Mouse (Mus musculus): Measurements from ENCODE around the gene Xxylt1.

Gene Xxylt1

DNA sequence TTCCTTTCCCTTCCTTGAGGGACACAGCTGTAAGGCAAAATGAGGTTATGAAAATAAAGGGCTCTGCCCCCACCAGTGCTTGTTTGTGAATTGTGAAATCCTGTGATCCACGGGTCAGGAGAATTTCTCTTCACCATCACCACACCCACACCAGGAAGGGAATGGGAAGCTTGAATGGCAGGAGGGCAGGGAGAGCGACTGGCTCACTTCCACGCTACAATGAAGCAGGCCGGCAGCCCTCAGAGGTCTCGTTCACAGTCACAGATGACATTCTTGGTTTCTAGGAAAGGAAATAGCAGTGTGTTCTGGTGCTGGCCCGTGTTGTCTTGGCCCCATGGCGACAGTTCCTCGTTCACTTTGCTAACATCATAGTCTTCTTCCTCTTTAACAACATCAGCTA lies 136.3 kb downstream of the Xxylt1 start:
- DNase-seq, result no peak

- DNase-seq, result no peak
These were observed 137.3 kb downstream of the Xxylt1 start for GRCm38 (mm10) chr16:30943919-30944318.

DNA sequence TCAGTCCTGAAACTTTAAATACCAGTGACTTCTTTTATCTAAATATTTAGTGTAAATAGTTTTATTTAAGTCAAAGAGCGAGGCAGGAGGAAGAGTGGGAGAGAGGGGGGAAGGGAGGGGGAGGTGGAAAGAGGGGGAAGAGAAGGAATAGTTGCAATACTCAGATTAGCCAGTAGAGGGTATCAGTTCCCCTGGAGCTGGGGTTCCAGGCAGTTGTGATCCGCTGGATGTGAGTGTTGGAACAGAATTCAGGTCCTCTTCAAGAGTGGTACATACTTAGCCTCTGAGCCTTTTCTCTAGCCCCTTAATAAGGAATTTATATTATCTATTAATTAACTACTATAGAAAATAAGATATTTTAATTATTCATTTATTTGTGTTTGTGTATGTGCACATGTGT lies 140.5 kb downstream of the Xxylt1 start:
- no peak for DNase-seq

DNA sequence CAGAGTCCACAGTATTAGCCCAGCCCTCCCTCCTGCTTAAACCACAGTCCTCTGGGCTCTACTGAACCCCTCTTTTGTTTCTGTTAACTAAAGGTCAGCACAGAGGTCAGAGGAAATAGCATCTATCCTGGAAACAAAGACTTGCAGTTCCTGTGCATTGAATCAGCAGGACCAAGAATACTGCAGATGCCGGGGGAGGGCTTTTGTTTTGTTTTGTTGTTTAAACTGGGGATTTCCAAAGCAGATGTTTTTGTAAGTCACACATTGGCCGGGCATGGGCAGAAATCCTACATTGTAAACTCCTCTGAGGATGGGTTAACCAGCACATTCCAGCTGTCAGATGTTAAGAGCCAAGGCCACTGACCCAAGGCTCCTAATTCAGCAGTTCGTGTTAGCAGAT lies 141.3 kb downstream of the Xxylt1 start:
- DNase-seq, result no peak

DNA sequence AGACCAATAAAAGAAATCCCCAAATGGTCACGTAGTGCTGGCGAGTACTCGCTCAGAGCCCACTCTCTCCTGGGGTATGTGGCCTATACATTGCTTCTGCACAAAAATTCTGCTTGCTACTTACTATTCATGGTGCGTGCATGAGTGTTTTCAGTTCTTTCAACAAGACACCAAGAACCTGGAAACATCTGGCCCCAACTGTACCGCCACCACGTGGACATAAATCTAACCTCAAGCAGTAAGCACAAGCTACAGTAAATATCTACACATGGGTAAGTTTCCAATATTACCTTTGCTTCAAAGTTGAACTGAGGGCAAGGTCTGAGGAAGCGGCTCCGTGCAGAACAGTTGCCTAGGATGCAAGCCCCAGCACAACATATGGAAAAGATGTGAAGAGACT lies 142.0 kb downstream of the Xxylt1 start:
- DNase-seq, result no peak

DNA sequence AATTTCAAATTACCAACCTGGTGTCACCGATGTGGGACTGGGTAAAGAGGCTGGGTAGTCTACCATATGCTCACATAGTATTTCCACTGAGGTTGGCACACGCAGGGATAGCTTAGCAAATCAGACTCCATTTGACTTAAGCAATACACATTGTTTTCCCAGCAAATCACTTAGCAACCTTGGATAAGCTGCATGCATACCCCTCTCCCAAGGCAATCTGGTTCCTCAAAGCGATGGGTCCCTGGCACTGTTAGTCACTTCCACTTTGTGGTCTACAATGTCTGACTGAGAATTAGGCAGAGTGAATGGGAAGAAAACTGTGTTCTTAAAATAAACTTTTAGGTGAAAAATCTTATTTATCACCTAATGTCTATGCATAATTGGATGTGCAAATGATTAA lies 142.6 kb downstream of the Xxylt1 start:
- no peak for DNase-seq

GRCm38 (mm10) chr16:30937665-30938064 lies 143.6 kb downstream of the Xxylt1 start:
- no peak for DNase-seq

DNA sequence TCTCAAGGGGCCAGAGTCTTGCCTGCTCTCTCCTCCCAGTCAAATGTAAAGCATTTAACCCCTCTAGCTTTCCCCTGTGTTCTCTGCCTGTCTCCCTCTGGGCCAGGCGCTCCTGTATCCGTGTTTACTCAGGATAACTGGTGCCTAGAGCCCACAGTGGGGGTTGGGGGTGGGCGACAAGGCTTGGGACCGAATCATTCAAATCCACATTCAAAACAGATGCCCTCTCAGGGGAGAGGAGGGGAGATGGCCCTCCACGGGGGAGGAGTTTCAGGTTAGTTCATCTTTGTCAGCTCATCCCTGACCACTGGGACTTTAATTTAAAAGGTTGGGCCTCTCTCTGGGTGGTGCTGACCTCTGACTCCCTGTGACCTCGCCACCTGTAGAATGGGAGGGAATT lies 144.8 kb downstream of the Xxylt1 start:
- no peak for DNase-seq

DNA sequence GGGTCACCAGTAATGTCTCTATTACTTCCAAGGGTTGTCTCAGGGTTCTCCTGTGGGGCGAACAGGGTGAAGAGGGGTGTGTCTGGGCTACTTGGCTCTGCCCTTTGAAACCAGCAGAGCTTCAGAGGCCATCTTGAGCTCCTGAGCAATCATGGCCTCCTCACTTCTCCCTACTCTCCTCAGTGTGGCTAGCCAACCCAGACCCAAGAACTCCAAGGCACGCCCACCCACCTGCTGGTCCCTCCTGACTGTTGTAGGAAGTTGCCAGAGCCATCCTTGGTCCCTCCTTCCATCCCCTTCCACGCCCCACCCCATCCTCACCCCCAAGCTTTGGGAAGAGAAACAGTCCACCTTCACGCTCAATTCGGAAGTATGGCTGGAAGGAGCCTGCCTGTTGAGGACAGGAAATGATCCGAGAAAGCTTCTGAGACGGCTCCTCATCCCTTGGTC lies 145.2 kb downstream of the Xxylt1 start:
- DNase-seq, result no peak

- DNase-seq, result no peak
These were observed 146.1 kb downstream of the Xxylt1 start for GRCm38 (mm10) chr16:30934967-30935690.

DNA sequence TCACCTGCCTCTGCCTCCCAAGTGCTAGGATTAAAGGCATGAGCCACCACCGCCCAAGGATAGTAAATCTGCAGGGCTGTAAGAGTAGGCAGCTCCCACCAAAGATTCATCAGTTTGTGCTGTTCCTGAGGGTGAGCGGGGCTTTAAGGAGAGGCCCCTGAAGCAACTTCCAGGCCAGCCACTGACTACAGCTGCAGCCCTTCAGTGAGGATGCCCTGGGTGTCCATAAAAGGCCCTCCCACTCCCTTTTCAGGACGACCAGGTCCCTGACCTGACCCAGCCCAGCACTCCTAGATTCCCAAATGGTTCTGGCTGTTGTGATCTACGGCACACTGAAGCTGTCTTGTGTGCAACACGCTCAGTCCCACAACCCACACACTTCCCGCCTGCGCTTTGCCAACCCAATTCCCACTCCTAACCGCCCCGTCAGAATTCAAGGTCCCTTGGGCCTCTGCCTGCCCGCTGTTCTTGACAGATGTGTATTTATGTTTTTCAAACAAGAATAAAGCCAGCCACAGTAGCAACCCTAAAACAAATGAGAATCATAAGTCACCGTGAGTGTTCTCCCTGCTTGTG lies 146.9 kb downstream of the Xxylt1 start:
- DNase-seq, result no peak

GRCm38 (mm10) chr16:30933366-30933765 lies 147.9 kb downstream of the Xxylt1 start:
- no peak for DNase-seq

GRCm38 (mm10) chr16:30932791-30933190 lies 148.4 kb downstream of the Xxylt1 start:
- DNase-seq, result no peak

DNA sequence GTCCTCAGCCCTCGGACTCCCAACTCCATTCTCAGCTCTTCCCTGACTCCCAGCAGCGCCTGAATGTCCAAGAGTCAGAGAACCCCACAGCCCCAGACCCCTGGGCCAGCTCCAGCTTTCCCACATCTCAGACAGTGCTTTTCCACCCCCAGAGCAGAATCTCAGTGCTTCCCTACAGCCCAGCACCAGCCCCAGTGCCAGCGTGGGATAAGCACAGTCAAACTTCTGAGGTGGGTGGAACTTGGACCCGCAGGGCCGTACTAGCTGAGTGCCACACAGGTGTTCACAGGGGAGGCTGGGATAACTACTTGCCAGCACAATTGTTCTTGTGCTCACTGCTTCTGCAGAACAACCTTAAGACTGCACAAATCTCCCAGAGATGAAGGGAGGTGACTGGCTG lies 149.0 kb downstream of the Xxylt1 start:
- DNase-seq, result no peak

- DNase-seq, result no peak
These were observed 152.1 kb downstream of the Xxylt1 start for GRCm38 (mm10) chr16:30929165-30929564.

- DNase-seq, result no peak
These were observed 153.0 kb downstream of the Xxylt1 start for GRCm38 (mm10) chr16:30928076-30928750.

GRCm38 (mm10) chr16:30925496-30925895 lies 155.7 kb downstream of the Xxylt1 start:
- DNase-seq, result no peak

DNA sequence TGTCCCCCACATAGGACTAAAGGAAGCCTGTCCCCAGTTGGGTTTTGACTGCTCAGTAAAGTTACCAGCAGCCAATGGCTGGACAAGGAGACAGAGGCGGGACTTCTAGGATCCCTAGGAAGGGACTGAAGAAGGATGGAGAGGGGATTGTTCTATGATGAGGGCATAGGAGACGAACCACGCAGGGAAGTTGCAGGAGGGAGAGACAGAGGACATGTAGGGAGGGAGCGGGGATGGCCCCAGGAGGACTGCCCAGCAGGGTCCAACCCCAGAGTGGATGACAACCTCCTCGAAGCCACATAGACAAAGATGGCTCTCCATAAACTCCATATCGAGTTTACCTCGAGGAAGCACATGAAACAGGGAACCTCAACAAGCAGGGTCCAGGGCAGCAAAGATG lies 157.3 kb downstream of the Xxylt1 start:
- no peak for DNase-seq

DNA sequence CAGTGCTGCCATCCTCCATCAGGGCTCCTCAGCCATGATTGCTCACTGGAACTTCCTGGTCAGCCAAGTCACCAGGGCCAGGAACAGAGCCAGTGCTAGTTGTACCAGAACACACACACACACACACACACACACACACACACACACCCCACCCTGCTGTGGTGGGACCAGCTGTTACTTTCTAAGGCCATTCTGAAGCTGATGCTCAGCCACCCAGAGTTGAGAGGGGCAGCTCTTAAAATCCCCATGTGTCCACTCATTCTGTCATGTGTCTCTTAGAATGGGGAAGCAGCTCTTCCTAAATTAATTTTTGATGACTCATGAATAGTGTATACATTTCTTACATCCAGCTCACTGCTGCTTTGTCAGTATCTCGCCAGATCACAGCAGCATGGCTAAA lies 158.7 kb downstream of the Xxylt1 start:
- DNase-seq, result peak; percentile 13 to 29

DNA sequence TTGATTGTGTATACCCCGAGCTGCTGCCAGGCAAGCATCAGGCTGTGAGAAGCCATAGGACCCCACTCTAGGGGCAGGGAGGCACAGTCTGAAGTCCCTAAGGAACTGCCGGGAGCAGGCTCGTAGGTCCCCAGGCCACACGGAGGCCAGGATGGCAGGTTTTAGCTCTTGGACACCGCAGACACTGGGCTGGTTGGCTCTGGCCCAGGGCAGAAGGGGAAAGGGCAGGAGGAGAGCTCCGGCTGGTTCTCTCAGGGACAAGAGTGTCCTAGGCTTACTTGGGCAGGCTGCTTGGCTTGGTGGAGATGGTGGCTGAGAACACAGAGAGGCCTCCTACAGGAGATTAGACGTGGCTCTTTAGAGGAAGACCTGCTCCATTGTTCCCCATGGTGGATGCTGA lies 162.4 kb downstream of the Xxylt1 start:
- DNase-seq, result no peak

- no peak for DNase-seq
These were observed 164.3 kb downstream of the Xxylt1 start for GRCm38 (mm10) chr16:30916931-30917330.

GRCm38 (mm10) chr16:30915611-30916220 lies 165.5 kb downstream of the Xxylt1 start:
- no peak for DNase-seq
